Comparison of ENCODE assay signal across 8 mouse cellular contexts in genomic region chr5:30423572-30424244, GRCm38 (mm10). TPM values are rescaled to one million over a fixed set of nuclear protein-coding genes. Genes with fewer than 3 reads are reported as not detected.
DNase-seq lines count a peak whose midpoint lies in the region; ATAC-seq and TF ChIP-seq lines count a peak whose summit lies in the region.

No protein-coding gene starts in this region.

- H3K4me2 ChIP-seq in kidney, postnatal 0 days (ENCODE audit: low read length), result no peak overlapping the region; the same call in 1 of the 2 replicates
- H3K4me2 ChIP-seq in stomach, embryonic 14.5 days (replicated peaks; ENCODE audit: low read depth, low read length), result no peak overlapping the region

- ATAC-seq in kidney, postnatal 0 days (replicated peaks; ENCODE audit: low FRiP score, low read depth), result peak; percentile 29; the same call in 1 of the 2 replicates
- ATAC-seq in stomach, embryonic 14.5 days (ENCODE audit: insufficient number of reproducible peaks, insufficient read depth, low FRiP score, low read depth), result peak; percentile 77; the same call in 1 of the 2 replicates

- 26% methylated on average over 8 of the region's 8 CpGs for WGBS in heart, embryonic 10.5 days
- WGBS in kidney, postnatal 0 days, result 16% methylated on average over 8 of the region's 8 CpGs
- 11% methylated on average over 8 of the region's 8 CpGs for WGBS in stomach, embryonic 14.5 days

- H3K9me3 ChIP-seq in heart, embryonic 10.5 days, result no peaks in the 10 kb centered on the region
- H3K9me3 ChIP-seq in kidney, postnatal 0 days (replicated peaks; ENCODE audit: low read length), result no peaks in the 10 kb centered on the region
- no peaks in the 10 kb centered on the region for H3K9me3 ChIP-seq in stomach, embryonic 14.5 days (ENCODE audit: control insufficient read depth, low read depth, low read length)

- H3K36me3 ChIP-seq in heart, embryonic 10.5 days, result no peaks in the 10 kb centered on the region
- no peaks in the 10 kb centered on the region for H3K36me3 ChIP-seq in kidney, postnatal 0 days (ENCODE audit: insufficient read depth, low read length)
- no peaks in the 10 kb centered on the region for H3K36me3 ChIP-seq in stomach, embryonic 14.5 days (ENCODE audit: control insufficient read depth, insufficient read depth, low read length)

- H3K27me3 ChIP-seq in heart, embryonic 10.5 days (ENCODE audit: insufficient read depth, poor library complexity, severe bottlenecking), result peaks cover 29% of the 10 kb centered on the region
- no peaks in the 10 kb centered on the region for H3K27me3 ChIP-seq in kidney, postnatal 0 days (ENCODE audit: insufficient read depth, low read length)
- H3K27me3 ChIP-seq in stomach, embryonic 14.5 days (ENCODE audit: control insufficient read depth, insufficient read depth, low read length), result no peaks in the 10 kb centered on the region

- peaks cover 9% of the 10 kb centered on the region; the same call in 1 of the 2 replicates for H3K4me1 ChIP-seq in heart, embryonic 10.5 days
- H3K4me1 ChIP-seq in kidney, postnatal 0 days (replicated peaks; ENCODE audit: insufficient read depth, low read length), result no peaks in the 10 kb centered on the region
- H3K4me1 ChIP-seq in stomach, embryonic 14.5 days (ENCODE audit: control insufficient read depth, insufficient read depth, low read length), result peaks cover 4% of the 10 kb centered on the region; the same call in 1 of the 2 replicates

- intact Hi-C loops in gastrocnemius, postnatal 36 days (cut with DNase I), result loop anchor here (2.0 to 5.0 kb wide), 2 partner anchors 53 to 214 kb away; no protein-coding TSS in a partner anchor

- DNase-seq in gastrocnemius, adult 18-20 months (ENCODE audit: low spot score), result peak; percentile 18
- no peak for DNase-seq in gastrocnemius, postnatal 36 days
- peak; percentile 35 for DNase-seq in MN1 (ENCODE audit: low spot score)
- DNase-seq in cerebellum, adult 9-11 months, result peak; percentile 43
- DNase-seq in heart, embryonic 10.5 days (ENCODE audit: low spot score), result no peak
- peak; percentile 88 for DNase-seq in kidney, postnatal 0 days (ENCODE audit: low spot score)
- peak; percentile 3 for DNase-seq in lung, postnatal 36 days

- no peak overlapping the region for H3K9ac ChIP-seq in kidney, postnatal 0 days (ENCODE audit: low read depth, low read length)
- no peak overlapping the region for H3K9ac ChIP-seq in stomach, embryonic 14.5 days (replicated peaks; ENCODE audit: low read depth, low read length)

- peak overlapping the region; percentile 42; the same call in 1 of the 2 replicates for H3K27ac ChIP-seq in heart, embryonic 10.5 days
- no peak overlapping the region for H3K27ac ChIP-seq in kidney, postnatal 0 days
- H3K27ac ChIP-seq in stomach, embryonic 14.5 days (ENCODE audit: low read length), result no peak overlapping the region

- peak; percentile 85 for TF ChIP-seq CTCF in kidney, postnatal 0 days (IDR thresholded peaks at IDR 0.05; ENCODE audit: low read depth)

- no peak overlapping the region for H3K4me3 ChIP-seq in heart, embryonic 10.5 days
- H3K4me3 ChIP-seq in kidney, postnatal 0 days (replicated peaks; ENCODE audit: low read depth, low read length), result no peak overlapping the region
- no peak overlapping the region for H3K4me3 ChIP-seq in stomach, embryonic 14.5 days (ENCODE audit: low read depth, low read length)

RNA-seq across cellular contexts. Expression of gene Otof, which starts 38.0 kb away (rescaled TPM):
- under 1 TPM; 0.07 to 0.19 TPM for total RNA-seq in gastrocnemius, adult 18-20 months (2021)
- total RNA-seq in gastrocnemius, postnatal 36 days (2021), result under 1 TPM; 0.05 to 0.18 TPM
- polyA plus RNA-seq in heart, embryonic 10.5 days (2016; fragmentation: Nextera tagmentation; extraction: Ambion mirVana), result 0.15 and 0.21 TPM in 2 replicates
- polyA plus RNA-seq in kidney, postnatal 0 days (2015; fragmentation: Nextera tagmentation; extraction: Ambion mirVana), result 0.04 and 0.09 TPM in 2 replicates
- 0.34 and 0.48 TPM in 2 replicates for polyA plus RNA-seq in stomach, embryonic 14.5 days (2014; fragmentation: Nextera tagmentation; extraction: Ambion mirVana)

RNA-seq across cellular contexts. Expression of gene 1700001C02Rik, which starts 42.1 kb away (rescaled TPM):
- total RNA-seq in gastrocnemius, adult 18-20 months (2021), result not detected
- total RNA-seq in gastrocnemius, postnatal 36 days (2021), result not detected
- polyA plus RNA-seq in heart, embryonic 10.5 days (2016; fragmentation: Nextera tagmentation; extraction: Ambion mirVana), result not detected in 2 replicates
- not detected in 2 replicates for polyA plus RNA-seq in kidney, postnatal 0 days (2015; fragmentation: Nextera tagmentation; extraction: Ambion mirVana)
- not detected in 2 replicates for polyA plus RNA-seq in stomach, embryonic 14.5 days (2014; fragmentation: Nextera tagmentation; extraction: Ambion mirVana)

Comparison
In these comparisons a context has a peak if more than half of its experiments do, and no peak if none do; other contexts are left out.
1. DNase-seq: peak in gastrocnemius, adult 18-20 months (single experiment), MN1 (single experiment), cerebellum, adult 9-11 months (single experiment), kidney, postnatal 0 days (single experiment) and lung, postnatal 36 days (single experiment); none in gastrocnemius, postnatal 36 days (0 of 2) and heart, embryonic 10.5 days (single experiment).